Mouse (Mus musculus): Measurements from ENCODE around the gene Fam89b. TPM values are rescaled to one million over a fixed set of nuclear protein-coding genes. Genes with fewer than 3 reads are reported as not detected.

Gene Fam89b
- polyA plus RNA-seq, 1 experiment from 2014 or later = 45.3 TPM

DNA sequence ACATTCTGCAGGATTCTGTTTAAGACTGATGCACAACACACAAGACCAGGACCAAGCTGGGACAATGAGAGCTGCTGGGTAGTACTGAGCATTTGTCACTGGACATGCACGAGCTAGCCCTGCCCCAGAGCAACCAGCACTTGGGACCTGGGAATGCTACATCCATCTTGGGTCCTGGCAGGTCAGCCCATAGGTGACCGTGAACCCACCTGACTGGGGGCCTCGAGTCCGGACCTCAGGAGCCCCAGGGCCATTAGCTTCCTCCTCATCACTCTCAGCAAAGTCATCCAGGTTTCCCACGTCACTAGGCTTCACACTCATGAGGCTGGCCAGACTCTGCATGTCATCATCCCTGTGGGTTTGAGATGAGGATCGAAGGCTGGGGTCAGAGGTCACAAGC lies 8.2 kb downstream of the Fam89b start:
- Histone ChIP-seq H3K4me3 (no peak overlapping the region), H3K9me3 (replicated peaks) (no peaks in the 10 kb centered on the region), H3K36me3 (peaks cover 82% of the 10 kb centered on the region), H3K27me3 (replicated peaks) (no peaks in the 10 kb centered on the region), H3K4me2 (peak overlapping the region; percentile 92), H3K4me1 (peaks cover 78% of the 10 kb centered on the region), H3K27ac (peak overlapping the region; percentile 97; the same call in 1 of the 2 replicates), H3K9ac (0 out of 2 replicates have a peak overlapping the region, but pooled peaks have one; percentile 98)
- WGBS (ENCODE audit: insufficient replicate concordance) = 88% methylated on average over 6 of the region's 6 CpGs
- no peak for ATAC-seq

GRCm38 (mm10) chr19:5716955-5717354 lies 12.5 kb downstream of the Fam89b start:
- no peak overlapping the region for H3K9ac ChIP-seq
- no peaks in the 10 kb centered on the region for H3K9me3 ChIP-seq (replicated peaks)
- peaks cover 100% of the 10 kb centered on the region for H3K36me3 ChIP-seq
- no peaks in the 10 kb centered on the region for H3K27me3 ChIP-seq (replicated peaks)
- ATAC-seq = no peak
- no peak overlapping the region for H3K4me3 ChIP-seq
- peak overlapping the region; percentile 13; the same call in 1 of the 2 replicates for H3K4me2 ChIP-seq
- H3K4me1 ChIP-seq = peaks cover 85% of the 10 kb centered on the region
- WGBS (ENCODE audit: insufficient replicate concordance) = 76% methylated on average over 10 of the region's 10 CpGs
- peak overlapping the region; percentile 6; the same call in 1 of the 2 replicates for H3K27ac ChIP-seq

DNA sequence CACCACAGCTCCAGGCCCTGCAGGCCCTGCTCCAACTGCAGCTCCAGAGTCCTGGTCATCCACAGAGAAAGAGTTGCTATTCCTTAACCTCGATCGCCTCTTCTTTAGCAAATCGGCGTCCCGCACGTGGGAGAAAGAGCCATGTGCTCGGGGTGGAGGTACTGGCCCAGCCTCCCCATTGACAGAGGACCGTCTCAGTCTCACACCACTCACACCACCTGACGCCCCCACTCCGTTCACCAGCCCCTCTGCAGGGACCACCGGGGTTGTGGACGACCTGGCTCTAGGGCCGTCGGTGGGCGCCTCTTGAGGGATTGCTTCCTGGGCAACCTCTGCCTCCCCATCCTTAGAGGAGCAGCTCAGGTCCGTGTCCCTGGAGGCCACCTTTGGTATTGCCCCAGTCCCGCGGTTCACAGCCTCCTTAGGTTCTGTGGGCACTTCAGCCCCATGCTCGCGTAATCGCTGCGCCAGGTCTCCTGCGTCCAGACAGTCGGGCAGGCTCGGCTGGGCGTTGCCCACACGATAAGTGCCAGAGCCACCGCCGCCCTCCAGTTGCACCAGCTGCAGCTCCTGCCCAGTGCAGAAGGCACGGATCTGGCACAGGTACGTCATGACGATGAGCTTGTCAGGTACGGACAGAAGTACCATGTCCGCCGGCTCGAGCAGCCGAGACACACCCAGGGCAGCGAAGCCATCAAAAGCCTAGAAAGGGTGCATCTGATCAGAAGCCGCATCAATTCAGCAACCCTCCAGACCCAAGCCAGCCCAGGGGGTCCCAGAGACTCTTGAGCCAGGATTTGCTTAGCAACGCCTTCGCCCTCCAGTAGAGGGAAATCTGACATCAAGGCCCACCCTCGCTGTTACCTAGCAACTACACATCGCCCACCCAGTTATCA lies 13.4 kb downstream of the Fam89b start:
- 74% methylated on average over 43 of the region's 43 CpGs for WGBS (ENCODE audit: insufficient replicate concordance)
- ATAC-seq = peak; percentile 27
- H3K36me3 ChIP-seq = peaks cover 100% of the 10 kb centered on the region
- peak overlapping the region; percentile 36 for H3K4me2 ChIP-seq
- peaks cover 83% of the 10 kb centered on the region for H3K4me1 ChIP-seq
- H3K27me3 ChIP-seq (replicated peaks) = no peaks in the 10 kb centered on the region
- no peak overlapping the region for H3K4me3 ChIP-seq
- H3K27ac ChIP-seq = 0 out of 2 replicates have a peak overlapping the region, but pooled peaks have one; percentile 70
- H3K9ac ChIP-seq = 0 out of 2 replicates have a peak overlapping the region, but pooled peaks have one; percentile 29
- no peaks in the 10 kb centered on the region for H3K9me3 ChIP-seq (replicated peaks)

GRCm38 (mm10) chr19:5713730-5714129 lies 15.7 kb downstream of the Fam89b start:
- peak overlapping the region; percentile 70 for H3K27ac ChIP-seq
- 33% methylated on average over 2 of the region's 2 CpGs for WGBS (ENCODE audit: insufficient replicate concordance)
- peaks cover 100% of the 10 kb centered on the region for H3K36me3 ChIP-seq
- no peaks in the 10 kb centered on the region for H3K9me3 ChIP-seq (replicated peaks)
- H3K27me3 ChIP-seq (replicated peaks) = no peaks in the 10 kb centered on the region
- H3K4me3 ChIP-seq = peak overlapping the region; percentile 4; the same call in 1 of the 2 replicates
- peak; percentile 56 for ATAC-seq
- H3K9ac ChIP-seq = peak overlapping the region; percentile 42
- H3K4me1 ChIP-seq = peaks cover 71% of the 10 kb centered on the region
- H3K4me2 ChIP-seq = peak overlapping the region; percentile 36

- H3K36me3 ChIP-seq = peaks cover 100% of the 10 kb centered on the region
These were observed 16.2 kb downstream of the Fam89b start for GRCm38 (mm10) chr19:5713255-5713654.

GRCm38 (mm10) chr19:5711907-5712460 lies 17.5 kb downstream of the Fam89b start:
- 0 out of 2 replicates have a peak overlapping the region, but pooled peaks have one; percentile 2 for H3K4me2 ChIP-seq
- no peaks in the 10 kb centered on the region for H3K27me3 ChIP-seq (replicated peaks)
- H3K36me3 ChIP-seq = peaks cover 100% of the 10 kb centered on the region
- H3K4me3 ChIP-seq = no peak overlapping the region
- H3K9me3 ChIP-seq (replicated peaks) = no peaks in the 10 kb centered on the region
- H3K4me1 ChIP-seq = peaks cover 60% of the 10 kb centered on the region
- no peak overlapping the region for H3K9ac ChIP-seq
- 0 out of 2 replicates have a peak overlapping the region, but pooled peaks have one; percentile 43 for H3K27ac ChIP-seq
- no peak for ATAC-seq
- 77% methylated on average over 14 of the region's 14 CpGs for WGBS (ENCODE audit: insufficient replicate concordance)

More at GRCm38 (mm10) chr19:5713255-5713654, 16.2 kb downstream of the Fam89b start:
- WGBS (ENCODE audit: insufficient replicate concordance) = 67% methylated on average over 5 of the region's 5 CpGs
- no peaks in the 10 kb centered on the region for H3K9me3 ChIP-seq (replicated peaks)
- H3K27ac ChIP-seq = peak overlapping the region; percentile 70
- ATAC-seq = no peak
- H3K27me3 ChIP-seq (replicated peaks) = no peaks in the 10 kb centered on the region
- H3K4me1 ChIP-seq = peaks cover 67% of the 10 kb centered on the region
- peak overlapping the region; percentile 4; the same call in 1 of the 2 replicates for H3K4me3 ChIP-seq
- peak overlapping the region; percentile 36 for H3K4me2 ChIP-seq
- peak overlapping the region; percentile 42 for H3K9ac ChIP-seq

DNA sequence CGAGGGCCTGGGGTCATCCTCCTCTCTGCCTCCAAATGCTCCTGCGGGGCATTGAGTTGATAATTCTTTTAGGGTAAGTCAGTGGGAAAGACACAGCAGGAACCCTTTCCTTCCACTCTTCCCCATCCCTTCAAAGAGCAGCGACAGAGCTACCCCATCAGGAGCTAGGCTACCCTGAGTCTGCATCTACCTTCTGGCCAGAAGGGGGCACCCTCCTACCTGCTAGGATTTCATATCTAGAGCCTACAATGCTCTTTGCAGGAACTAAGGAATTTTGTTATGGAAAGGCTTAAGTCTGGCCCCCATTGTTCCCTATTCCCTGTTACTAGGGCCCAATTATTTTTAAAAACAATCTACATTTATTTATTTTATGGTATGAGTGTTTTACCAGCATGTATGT lies 18.2 kb downstream of the Fam89b start:
- no peak overlapping the region for H3K4me3 ChIP-seq
- H3K9me3 ChIP-seq (replicated peaks) = no peaks in the 10 kb centered on the region
- H3K4me2 ChIP-seq = no peak overlapping the region
- H3K27ac ChIP-seq = 0 out of 2 replicates have a peak overlapping the region, but pooled peaks have one; percentile 43
- ATAC-seq = no peak
- 43% methylated on average over 3 of the region's 3 CpGs for WGBS (ENCODE audit: insufficient replicate concordance)
- H3K27me3 ChIP-seq (replicated peaks) = no peaks in the 10 kb centered on the region
- peaks cover 58% of the 10 kb centered on the region for H3K4me1 ChIP-seq
- H3K36me3 ChIP-seq = peaks cover 100% of the 10 kb centered on the region
- no peak overlapping the region for H3K9ac ChIP-seq

- Histone ChIP-seq H3K27ac (peak overlapping the region; percentile 15; the same call in 1 of the 2 replicates), H3K36me3 (peaks cover 100% of the 10 kb centered on the region)
These were observed 18.9 kb downstream of the Fam89b start for GRCm38 (mm10) chr19:5710581-5710980.

DNA sequence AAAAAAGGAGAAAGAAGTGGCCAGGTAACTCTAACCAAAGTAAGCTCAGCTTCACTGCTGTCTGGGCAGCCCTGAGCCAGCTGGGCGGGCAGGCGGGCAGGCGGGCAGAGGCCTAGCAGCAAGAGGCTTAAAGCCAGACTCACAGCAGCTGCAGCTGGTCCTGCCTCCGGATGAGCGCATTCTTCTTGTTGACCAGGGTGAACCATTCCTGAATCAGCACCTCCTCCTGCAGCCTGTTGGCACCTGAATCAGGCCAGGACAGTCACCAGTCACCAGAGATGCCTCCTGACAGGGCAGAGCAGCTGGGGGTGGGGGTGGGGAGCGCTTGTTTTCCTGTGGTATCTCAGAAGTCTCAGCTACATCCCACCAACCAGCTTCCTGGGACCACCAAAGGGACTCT lies 19.4 kb downstream of the Fam89b start:
- Histone ChIP-seq H3K4me3 (no peak overlapping the region), H3K9ac (no peak overlapping the region), H3K27me3 (replicated peaks) (no peaks in the 10 kb centered on the region), H3K9me3 (replicated peaks) (no peaks in the 10 kb centered on the region), H3K36me3 (peaks cover 98% of the 10 kb centered on the region), H3K4me1 (peaks cover 58% of the 10 kb centered on the region), H3K4me2 (no peak overlapping the region), H3K27ac (0 out of 2 replicates have a peak overlapping the region, but pooled peaks have one; percentile 15)
- 98% methylated on average over 6 of the region's 6 CpGs for WGBS (ENCODE audit: insufficient replicate concordance)
- no peak for ATAC-seq

More at GRCm38 (mm10) chr19:5710581-5710980, 18.9 kb downstream of the Fam89b start:
- Histone ChIP-seq H3K4me3 (no peak overlapping the region), H3K9ac (no peak overlapping the region), H3K4me1 (peaks cover 58% of the 10 kb centered on the region), H3K9me3 (replicated peaks) (no peaks in the 10 kb centered on the region), H3K4me2 (no peak overlapping the region), H3K27me3 (replicated peaks) (no peaks in the 10 kb centered on the region)
- ATAC-seq = no peak
- WGBS (ENCODE audit: insufficient replicate concordance) = 91% methylated on average over 8 of the region's 8 CpGs

DNA sequence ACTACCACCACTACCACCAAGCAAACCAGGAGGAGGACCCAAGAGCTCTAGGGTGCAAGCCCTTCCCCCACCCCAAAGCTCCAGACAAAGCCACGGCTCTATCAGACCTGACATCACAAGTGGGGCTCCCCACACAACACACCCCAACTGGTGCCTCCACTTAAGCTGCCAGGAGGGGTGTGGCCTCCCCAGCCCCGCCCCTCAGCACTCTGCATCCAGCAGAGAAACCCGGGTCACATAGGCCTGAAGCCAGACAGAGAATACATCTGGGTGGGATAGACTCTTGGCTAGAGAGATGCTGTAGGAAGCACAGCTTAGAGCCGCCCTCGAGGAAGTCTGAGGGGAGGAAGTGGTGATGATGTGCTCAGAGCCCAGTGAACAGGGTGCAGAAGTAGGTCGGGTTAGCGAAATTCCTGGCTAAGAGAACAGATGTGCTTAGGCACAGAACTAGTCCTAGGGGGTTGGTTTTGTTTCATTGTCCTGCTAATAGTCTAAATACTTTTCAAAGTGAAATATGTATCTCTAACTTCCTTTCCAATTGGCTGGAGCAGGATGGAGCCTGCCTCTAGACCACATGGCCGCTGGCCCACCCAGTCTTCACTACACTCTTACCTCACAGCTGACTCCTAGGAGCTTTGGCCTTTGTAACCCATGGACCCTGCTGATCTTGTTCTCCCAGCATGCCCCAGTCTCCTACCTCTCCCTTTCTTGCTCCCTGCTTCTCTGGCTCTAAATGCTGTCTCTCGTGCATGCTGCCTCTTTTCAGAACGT lies 24.5 kb downstream of the Fam89b start:
- Histone ChIP-seq H3K27me3 (replicated peaks) (no peaks in the 10 kb centered on the region), H3K4me3 (0 out of 2 replicates have a peak overlapping the region, but pooled peaks have one; percentile 10), H3K4me1 (peaks cover 38% of the 10 kb centered on the region), H3K4me2 (peak overlapping the region; percentile 59), H3K36me3 (peaks cover 81% of the 10 kb centered on the region), H3K9me3 (replicated peaks) (no peaks in the 10 kb centered on the region), H3K27ac (peak overlapping the region; percentile 86), H3K9ac (peak overlapping the region; percentile 63)
- peak; percentile 82 for ATAC-seq
- 42% methylated on average over 10 of the region's 10 CpGs for WGBS (ENCODE audit: insufficient replicate concordance)

GRCm38 (mm10) chr19:5704163-5704800 lies 25.2 kb downstream of the Fam89b start, which contains the start of gene Kcnk7:
TSS of gene Kcnk7 (plus strand) at chr19:5704367.
- peaks cover 81% of the 10 kb centered on the region for H3K36me3 ChIP-seq
- peak within 1 kb of the TSS; percentile 63 for H3K9ac ChIP-seq
- no peaks in the 10 kb centered on the region for H3K9me3 ChIP-seq (replicated peaks)
- H3K4me2 ChIP-seq = peak within 1 kb of the TSS; percentile 59
- 64% methylated on average over 17 of the region's 17 CpGs for WGBS (ENCODE audit: insufficient replicate concordance)
- H3K27ac ChIP-seq = peak within 1 kb of the TSS; percentile 86
- ATAC-seq = peak; percentile 66
- H3K4me1 ChIP-seq = peaks cover 38% of the 10 kb centered on the region
- no peaks in the 10 kb centered on the region for H3K27me3 ChIP-seq (replicated peaks)
- 0 out of 2 replicates have a peak within 1 kb of the TSS, but pooled peaks have one; percentile 10 for H3K4me3 ChIP-seq

All from liver, embryonic 12.5 days (tissue).